Mouse (Mus musculus) intestine, embryonic 15.5 days (tissue): ENCODE measurements around the gene Il23a. TPM values are rescaled to one million over a fixed set of nuclear protein-coding genes. Genes with fewer than 3 reads are reported as not detected.
"Not testable (repeated sequence)": the region's sequence is repeated elsewhere in the genome, so short reads cannot be mapped to it uniquely, and the experiment has no call there.

Experiments used
- ATAC-seq: fragments of 200-750 bp; cut with Nextera tagmentation; 2 replicates; pipeline ENCODE4 v1.8.0; 2017; ENCODE audit warnings: moderate TSS enrichment, moderate library complexity
- H3K27ac ChIP-seq: fragments of 300-500 bp; sonication (generic); 2 replicates; pipeline ENCODE4 v1.5.1; 2015; ENCODE audit warnings: mild to moderate bottlenecking, inconsistent platforms
- H3K27me3 ChIP-seq: fragments of 300-500 bp; sonication (generic); replicated peaks from 2 replicates; pipeline ENCODE4 v1.6.1; 2015; ENCODE audit warnings: inconsistent platforms
- H3K36me3 ChIP-seq: fragments of 300-500 bp; sonication (generic); 2 replicates; pipeline ENCODE4 v1.6.1; 2015; ENCODE audit warnings: inconsistent platforms
- H3K4me1 ChIP-seq: fragments of 300-500 bp; sonication (generic); replicated peaks from 2 replicates; pipeline ENCODE4 v1.6.1; 2015; ENCODE audit warnings: inconsistent platforms
- H3K4me2 ChIP-seq: fragments of 300-500 bp; sonication (generic); replicated peaks from 2 replicates; pipeline ENCODE4 v1.6.1; 2015; ENCODE audit warnings: mild to moderate bottlenecking, inconsistent platforms
- H3K4me3 ChIP-seq: fragments of 300-500 bp; sonication (generic); replicated peaks from 2 replicates; pipeline ENCODE4 v1.5.1; 2015; ENCODE audit warnings: inconsistent platforms
- H3K9ac ChIP-seq: fragments of 300-500 bp; sonication (generic); 2 replicates; pipeline ENCODE4 v1.6.1; 2015; ENCODE audit warnings: inconsistent platforms
- H3K9me3 ChIP-seq: fragments of 300-500 bp; sonication (generic); 2 replicates; pipeline ENCODE4 v1.6.1; 2016; ENCODE audit warnings: inconsistent platforms
- WGBS: fragments of 180-500 bp; shearing (Covaris S2); methylation state at CpG from one replicate; pipeline ENCODE4 v1.1.7; 2015; 5-methylcytosine and 5-hydroxymethylcytosine counted together
- polyA plus RNA-seq: library from polyadenylated mRNA; unstranded; fragments of >200 nt; fragmentation: Nextera tagmentation; extraction: Ambion mirVana; gene quantifications from 2 replicates; pipeline ENCODE4 v1.2.1, GENCODE M21; 2015

Gene Il23a
- polyA plus RNA-seq, 1 experiment from 2014 or later: 0.31 TPM

GRCm38 (mm10) chr10:128302785-128303125 lies 4.2 kb upstream of the Il23a start:
- Histone ChIP-seq H3K9me3 (no peaks in the 10 kb centered on the region), H3K27me3 (no peaks in the 10 kb centered on the region), H3K4me2 (peak overlapping the region; percentile 68), H3K27ac (peak overlapping the region; percentile 94), H3K9ac (peak overlapping the region; percentile 54), H3K4me3 (peak overlapping the region; percentile 42), H3K36me3 (no peaks in the 10 kb centered on the region), H3K4me1 (peaks cover 9% of the 10 kb centered on the region)
- WGBS: 1% methylated on average over 9 of the region's 9 CpGs
- ATAC-seq: peak; percentile 59

DNA sequence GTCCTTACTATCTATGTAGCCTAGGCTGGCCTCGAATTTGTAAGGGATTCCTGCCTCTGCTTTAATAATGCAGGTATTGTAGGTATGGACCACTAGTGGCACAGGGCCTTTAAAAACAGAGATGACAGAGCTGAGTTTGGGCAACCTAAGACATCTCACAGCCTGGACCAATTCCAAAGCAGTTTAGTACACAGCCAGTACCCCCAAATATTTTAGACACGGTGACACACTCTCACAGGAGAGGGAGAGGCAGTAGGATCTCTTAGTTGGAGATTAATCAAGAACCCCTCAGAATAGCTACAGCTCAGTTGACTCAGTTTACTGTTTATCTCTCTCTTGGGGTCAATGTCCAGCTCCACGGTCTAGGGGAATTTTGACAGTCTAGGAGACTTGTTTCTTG lies 3.8 kb upstream of the Il23a start:
- peak overlapping the region; percentile 68 for H3K4me2 ChIP-seq
- no peaks in the 10 kb centered on the region for H3K36me3 ChIP-seq
- H3K4me1 ChIP-seq: peaks cover 12% of the 10 kb centered on the region
- H3K27me3 ChIP-seq: no peaks in the 10 kb centered on the region
- 27% methylated on average over 3 of the region's 3 CpGs for WGBS
- peak overlapping the region; percentile 54 for H3K9ac ChIP-seq
- no peak for ATAC-seq
- H3K27ac ChIP-seq: peak overlapping the region; percentile 94
- H3K4me3 ChIP-seq: peak overlapping the region; percentile 42
- no peaks in the 10 kb centered on the region for H3K9me3 ChIP-seq

GRCm38 (mm10) chr10:128298243-128298642 lies 309 bp downstream of the Il23a start:
- 69% methylated on average over 6 of the region's 6 CpGs for WGBS
- H3K27me3 ChIP-seq: no peaks in the 10 kb centered on the region
- H3K36me3 ChIP-seq: no peaks in the 10 kb centered on the region
- H3K9ac ChIP-seq: no peak overlapping the region
- 0 out of 2 replicates have a peak overlapping the region, but pooled peaks have one; percentile 28 for H3K27ac ChIP-seq
- no peak overlapping the region for H3K4me2 ChIP-seq
- no peak overlapping the region for H3K4me3 ChIP-seq
- ATAC-seq: no peak
- peaks cover 10% of the 10 kb centered on the region; the same call in 1 of the 2 replicates for H3K4me1 ChIP-seq
- no peaks in the 10 kb centered on the region for H3K9me3 ChIP-seq

- H3K4me3 ChIP-seq: no peak overlapping the region
- peak overlapping the region; percentile 28; the same call in 1 of the 2 replicates for H3K27ac ChIP-seq
- H3K9ac ChIP-seq: no peak overlapping the region
- peaks cover 10% of the 10 kb centered on the region; the same call in 1 of the 2 replicates for H3K4me1 ChIP-seq
- H3K9me3 ChIP-seq: no peaks in the 10 kb centered on the region
- no peak overlapping the region for H3K4me2 ChIP-seq
- WGBS: 64% methylated on average over 11 of the region's 11 CpGs
- no peaks in the 10 kb centered on the region for H3K27me3 ChIP-seq
- no peaks in the 10 kb centered on the region for H3K36me3 ChIP-seq
- ATAC-seq: peak; percentile 60
Measured at GRCm38 (mm10) chr10:128297622-128298021, 930 bp downstream of the Il23a start.

DNA sequence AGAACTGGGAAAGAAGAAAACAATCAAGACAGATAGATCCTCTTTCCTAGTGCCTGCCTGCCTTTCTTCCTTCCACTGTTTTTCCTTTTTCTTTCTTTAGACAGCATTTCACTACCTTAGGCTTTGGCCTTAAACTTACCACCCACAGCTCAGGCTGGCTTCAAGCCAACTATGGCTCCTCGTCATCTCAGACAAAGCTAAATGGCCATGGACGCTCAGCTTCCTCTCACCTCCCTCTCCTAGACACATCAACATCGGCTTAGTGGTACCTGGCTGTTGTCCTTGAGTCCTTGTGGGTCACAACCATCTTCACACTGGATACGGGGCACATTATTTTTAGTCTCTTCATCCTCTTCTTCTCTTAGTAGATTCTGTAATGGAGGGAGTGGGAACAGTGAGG lies 1.3 kb downstream of the Il23a start:
- H3K4me1 ChIP-seq: peaks cover 10% of the 10 kb centered on the region; the same call in 1 of the 2 replicates
- H3K27me3 ChIP-seq: no peaks in the 10 kb centered on the region
- 62% methylated on average over 4 of the region's 4 CpGs for WGBS
- H3K9me3 ChIP-seq: no peaks in the 10 kb centered on the region
- H3K36me3 ChIP-seq: no peaks in the 10 kb centered on the region
- H3K4me2 ChIP-seq: no peak overlapping the region
- ATAC-seq: no peak
- H3K4me3 ChIP-seq: no peak overlapping the region
- H3K9ac ChIP-seq: no peak overlapping the region
- H3K27ac ChIP-seq: 0 out of 2 replicates have a peak overlapping the region, but pooled peaks have one; percentile 28

DNA sequence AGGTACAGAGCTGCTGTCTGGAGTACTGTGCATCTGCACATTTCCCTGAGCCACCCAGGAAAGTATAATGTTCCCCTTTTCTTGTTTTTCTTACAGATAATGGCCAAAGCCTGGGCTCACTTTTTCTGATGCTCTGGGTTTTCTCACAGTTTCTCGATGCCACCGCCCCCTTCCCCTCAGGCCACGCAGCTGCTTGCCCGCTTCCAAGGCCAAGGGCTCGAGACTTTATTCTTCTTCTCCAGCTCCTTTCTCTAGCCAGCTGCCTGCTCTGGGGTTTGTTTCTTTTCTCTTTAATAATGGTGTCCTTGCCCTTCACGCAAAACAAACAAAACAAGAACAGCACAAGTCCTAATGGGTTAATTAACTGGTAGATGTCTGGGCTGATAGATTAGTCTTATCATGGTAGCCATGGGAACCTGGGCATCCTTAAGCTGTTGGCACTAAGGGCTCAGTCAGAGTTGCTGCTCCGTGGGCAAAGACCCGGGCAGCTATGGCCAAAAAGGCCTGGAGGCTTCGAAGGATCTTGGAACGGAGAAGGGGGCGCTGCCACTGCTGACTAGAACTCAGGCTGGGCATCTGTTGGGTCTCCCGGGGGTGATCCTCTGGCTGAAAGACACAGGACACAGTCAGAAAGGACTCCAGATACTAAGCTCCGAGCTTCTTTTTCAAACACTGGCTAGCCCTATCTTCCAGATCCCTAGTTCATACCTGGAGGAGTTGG lies 2.0 kb downstream of the Il23a start:
- WGBS: 73% methylated on average over 13 of the region's 13 CpGs
- peaks cover 10% of the 10 kb centered on the region; the same call in 1 of the 2 replicates for H3K4me1 ChIP-seq
- no peak for ATAC-seq
- H3K27ac ChIP-seq: no peak overlapping the region
- no peak overlapping the region for H3K4me3 ChIP-seq
- H3K27me3 ChIP-seq: no peaks in the 10 kb centered on the region
- no peak overlapping the region for H3K4me2 ChIP-seq
- no peak overlapping the region for H3K9ac ChIP-seq
- H3K9me3 ChIP-seq: no peaks in the 10 kb centered on the region
- H3K36me3 ChIP-seq: 0 out of 2 replicates have a peak, but pooled peaks cover 3% of the 10 kb centered on the region

DNA sequence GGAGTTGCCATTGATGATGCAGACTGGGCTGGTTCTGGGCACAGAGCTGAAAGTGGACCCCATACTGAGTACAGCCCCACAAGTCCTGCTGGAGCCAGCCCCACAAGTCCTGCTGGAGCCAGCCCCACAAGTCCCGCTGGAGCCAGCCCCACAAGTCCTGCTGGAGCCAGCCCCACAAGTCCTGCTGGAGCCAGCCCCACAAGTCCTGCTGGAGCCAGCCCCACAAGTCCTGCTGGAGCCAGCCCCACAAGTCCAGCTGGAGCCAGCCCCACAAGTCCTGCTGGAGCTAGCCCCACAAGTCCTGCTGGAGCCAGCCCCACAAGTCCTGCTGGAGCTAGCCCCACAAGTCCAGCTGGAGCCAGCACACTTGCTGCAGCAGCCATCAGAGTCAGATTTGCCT lies 8.0 kb downstream of the Il23a start:
- H3K9ac ChIP-seq, H3K4me2 ChIP-seq, H3K27ac ChIP-seq, H3K4me1 ChIP-seq, H3K9me3 ChIP-seq, H3K4me3 ChIP-seq, H3K27me3 ChIP-seq, ATAC-seq: not testable (repeated sequence)
- WGBS: 80% methylated on average over 1 of the region's 1 CpGs
- H3K36me3 ChIP-seq: peaks cover 13% of the 10 kb centered on the region; the same call in 1 of the 2 replicates

GRCm38 (mm10) chr10:128283604-128284579 lies 14.7 kb downstream of the Il23a start:
- Histone ChIP-seq H3K27me3 (no peaks in the 10 kb centered on the region), H3K4me3 (no peak overlapping the region), H3K9ac (no peak overlapping the region), H3K27ac (no peak overlapping the region), H3K36me3 (peaks cover 23% of the 10 kb centered on the region), H3K9me3 (no peaks in the 10 kb centered on the region), H3K4me1 (no peaks in the 10 kb centered on the region), H3K4me2 (no peak overlapping the region)
- 67% methylated on average over 31 of the region's 31 CpGs for WGBS
- ATAC-seq: no peak

GRCm38 (mm10) chr10:128282886-128283450 lies 15.6 kb downstream of the Il23a start:
- H3K4me2 ChIP-seq: no peak overlapping the region
- no peaks in the 10 kb centered on the region for H3K4me1 ChIP-seq
- ATAC-seq: no peak

GRCm38 (mm10) chr10:128281682-128282081 lies 16.9 kb downstream of the Il23a start:
- no peak for ATAC-seq
- WGBS: 89% methylated on average over 14 of the region's 14 CpGs
- H3K4me3 ChIP-seq: no peak overlapping the region
- no peaks in the 10 kb centered on the region for H3K9me3 ChIP-seq
- peaks cover 26% of the 10 kb centered on the region for H3K36me3 ChIP-seq
- H3K4me2 ChIP-seq: no peak overlapping the region
- H3K27ac ChIP-seq: no peak overlapping the region
- no peak overlapping the region for H3K9ac ChIP-seq
- H3K27me3 ChIP-seq: no peaks in the 10 kb centered on the region
- H3K4me1 ChIP-seq: no peaks in the 10 kb centered on the region

More at GRCm38 (mm10) chr10:128282886-128283450, 15.6 kb downstream of the Il23a start:
- Histone ChIP-seq H3K4me3 (no peak overlapping the region), H3K27me3 (no peaks in the 10 kb centered on the region), H3K27ac (no peak overlapping the region), H3K36me3 (peaks cover 23% of the 10 kb centered on the region), H3K9ac (no peak overlapping the region), H3K9me3 (no peaks in the 10 kb centered on the region)
- 88% methylated on average over 20 of the region's 20 CpGs for WGBS

GRCm38 (mm10) chr10:128280943-128281342 lies 17.6 kb downstream of the Il23a start:
- peaks cover 26% of the 10 kb centered on the region for H3K36me3 ChIP-seq
- H3K27me3 ChIP-seq: no peaks in the 10 kb centered on the region
- peak; percentile 75 for ATAC-seq
- H3K4me3 ChIP-seq: no peak overlapping the region
- H3K27ac ChIP-seq: peak overlapping the region; percentile 40; the same call in 1 of the 2 replicates
- no peak overlapping the region for H3K9ac ChIP-seq
- H3K4me2 ChIP-seq: no peak overlapping the region
- WGBS: 70% methylated on average over 6 of the region's 6 CpGs
- H3K4me1 ChIP-seq: no peaks in the 10 kb centered on the region
- H3K9me3 ChIP-seq: no peaks in the 10 kb centered on the region

DNA sequence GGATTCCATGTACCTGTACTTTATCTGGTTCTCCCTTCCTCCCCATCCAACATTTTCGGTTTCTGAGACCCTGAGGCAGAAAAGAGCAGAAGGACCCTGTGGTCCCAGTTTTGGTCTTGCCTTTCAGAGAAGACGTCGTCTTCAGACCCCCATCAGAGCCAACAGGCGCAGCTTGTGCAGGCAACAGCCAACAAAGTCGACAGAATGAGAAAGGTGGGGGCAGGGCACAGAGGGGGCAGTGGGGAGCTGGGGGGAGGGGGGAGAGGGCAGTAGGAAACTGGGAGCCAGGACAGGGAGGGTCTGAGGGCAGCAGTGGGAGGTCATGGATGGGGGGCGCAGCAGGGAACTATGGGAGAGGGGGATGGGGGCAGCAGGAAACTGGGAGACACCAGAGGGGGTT lies 20.4 kb downstream of the Il23a start:
- 67% methylated on average over 6 of the region's 6 CpGs for WGBS
- Histone ChIP-seq H3K4me3 (no peak overlapping the region), H3K36me3 (peaks cover 9% of the 10 kb centered on the region), H3K4me1 (no peaks in the 10 kb centered on the region), H3K9me3 (no peaks in the 10 kb centered on the region), H3K9ac (no peak overlapping the region), H3K4me2 (no peak overlapping the region), H3K27me3 (no peaks in the 10 kb centered on the region), H3K27ac (no peak overlapping the region)
- no peak for ATAC-seq
